Mouse (Mus musculus): ENCODE measurements at regions not wholly inside any gene's neighbourhood (a gene's known extent, or its start where the extent isn't known, plus 50 kb on each side); places are given as distances from the start of the nearest gene placed in this dataset.

- no peak for TF ChIP-seq EP300 (IDR thresholded peaks at IDR 0.05)
- no peak for TF ChIP-seq CTCF (IDR thresholded peaks at IDR 0.05)
Observed at GRCm38 (mm10) chr3:33416321-33416720, 273.3 kb upstream of the Pex5l start.
